Mouse (Mus musculus): ENCODE data around the gene Ttyh3.
"Not testable (repeated sequence)": the region's sequence is repeated elsewhere in the genome, so short reads cannot be mapped to it uniquely, and the experiment has no call there.

Gene Ttyh3

GRCm38 (mm10) chr5:140648519-140649100, at the start of gene Ttyh3:
Gene Ttyh3, minus strand, starts transcription at chr5:140649031.
- DNase-seq (ENCODE audit: low spot score in 2 of 2) = peak; percentile 69 to 77

GRCm38 (mm10) chr5:140695987-140696386, 47.2 kb upstream of the Ttyh3 start:
- DNase-seq (ENCODE audit: low spot score in 2 of 2) = no peak

GRCm38 (mm10) chr5:140688434-140688833, 39.6 kb upstream of the Ttyh3 start:
- no peak for DNase-seq (ENCODE audit: low spot score in 2 of 2)

GRCm38 (mm10) chr5:140684343-140685148, 35.7 kb upstream of the Ttyh3 start:
- DNase-seq (ENCODE audit: low spot score in 2 of 2) = peak in 1 of 2 experiments; percentile 69

GRCm38 (mm10) chr5:140682113-140682512, 33.3 kb upstream of the Ttyh3 start:
- DNase-seq (ENCODE audit: low spot score in 2 of 2) = no peak

- no peak for DNase-seq (ENCODE audit: low spot score in 2 of 2)
Observed at GRCm38 (mm10) chr5:140680950-140681349, 32.1 kb upstream of the Ttyh3 start.

GRCm38 (mm10) chr5:140680051-140680450, 31.2 kb upstream of the Ttyh3 start:
- DNase-seq (ENCODE audit: low spot score in 2 of 2) = no peak

GRCm38 (mm10) chr5:140677137-140677536, 28.3 kb upstream of the Ttyh3 start:
- DNase-seq (ENCODE audit: low spot score in 2 of 2) = no peak

GRCm38 (mm10) chr5:140675640-140676039, 26.8 kb upstream of the Ttyh3 start:
- DNase-seq (ENCODE audit: low spot score in 2 of 2) = no peak

- DNase-seq (ENCODE audit: low spot score in 2 of 2) = no peak
Observed at GRCm38 (mm10) chr5:140675079-140675478, 26.2 kb upstream of the Ttyh3 start.

GRCm38 (mm10) chr5:140674036-140674435, 25.2 kb upstream of the Ttyh3 start:
- no peak for DNase-seq (ENCODE audit: low spot score in 2 of 2)

GRCm38 (mm10) chr5:140672603-140673002, 23.8 kb upstream of the Ttyh3 start:
- not testable (repeated sequence) for DNase-seq (ENCODE audit: low spot score in 2 of 2)

GRCm38 (mm10) chr5:140672115-140672514, 23.3 kb upstream of the Ttyh3 start:
- DNase-seq (ENCODE audit: low spot score in 2 of 2) = no peak

- DNase-seq (ENCODE audit: low spot score in 2 of 2) = peak; percentile 79 to 81
Observed at GRCm38 (mm10) chr5:140663621-140664180, 14.9 kb upstream of the Ttyh3 start.

GRCm38 (mm10) chr5:140662741-140663592, 14.1 kb upstream of the Ttyh3 start:
- peak; percentile 77 to 80 for DNase-seq (ENCODE audit: low spot score in 2 of 2)

- DNase-seq (ENCODE audit: low spot score in 2 of 2) = peak; percentile 61 to 75
Observed at GRCm38 (mm10) chr5:140661875-140662643, 13.2 kb upstream of the Ttyh3 start.

- DNase-seq (ENCODE audit: low spot score in 2 of 2) = no peak
Observed at GRCm38 (mm10) chr5:140661427-140661826, 12.6 kb upstream of the Ttyh3 start.

GRCm38 (mm10) chr5:140660398-140660797, 11.6 kb upstream of the Ttyh3 start:
- no peak for DNase-seq (ENCODE audit: low spot score in 2 of 2)

GRCm38 (mm10) chr5:140659607-140660272, 10.9 kb upstream of the Ttyh3 start:
- DNase-seq (ENCODE audit: low spot score in 2 of 2) = peak; percentile 87 to 93

GRCm38 (mm10) chr5:140654096-140654845, 5.4 kb upstream of the Ttyh3 start:
- DNase-seq (ENCODE audit: low spot score in 2 of 2) = no peak

All from right cerebral cortex, postnatal 10 days (tissue).